Mouse (Mus musculus): ENCODE results near the gene Zfp185.

Zfp185 gene

DNA sequence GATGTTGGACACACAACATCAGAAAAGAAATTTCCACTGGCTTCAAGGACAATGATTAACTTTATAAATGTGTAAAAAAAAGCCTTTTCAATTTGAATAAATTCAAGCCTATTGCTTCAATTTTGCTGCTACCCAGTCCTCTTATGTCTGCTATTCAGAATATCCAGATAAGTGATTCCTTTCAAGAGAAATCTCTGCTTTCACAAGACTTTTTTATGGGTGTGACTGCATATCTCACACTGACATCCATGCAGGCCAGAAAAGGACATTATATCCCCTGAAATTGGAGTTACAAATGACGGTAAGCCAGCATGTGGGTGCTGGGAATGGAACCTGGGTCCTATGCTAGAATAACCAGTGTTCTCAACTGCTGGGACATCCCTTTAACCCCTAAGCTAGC is 74.4 kb downstream of the Zfp185 start:
- in situ Hi-C loops (cut with MseI, MboI): loop anchor here (25.0 kb wide), 1 partner anchor 176 kb away; the partner anchor contains the start of genes F8a (in 2 of the 2) and Xlr4c (in 2 of the 2)

GRCm38 (mm10) chrX:73062323-73062722 is 75.2 kb downstream of the Zfp185 start:
- in situ Hi-C loops (cut with MseI, MboI): loop anchor here (25.0 kb wide), 1 partner anchor 175 kb away; the partner anchor contains the start of genes F8a (in 2 of the 2) and Xlr4c (in 2 of the 2)

DNA sequence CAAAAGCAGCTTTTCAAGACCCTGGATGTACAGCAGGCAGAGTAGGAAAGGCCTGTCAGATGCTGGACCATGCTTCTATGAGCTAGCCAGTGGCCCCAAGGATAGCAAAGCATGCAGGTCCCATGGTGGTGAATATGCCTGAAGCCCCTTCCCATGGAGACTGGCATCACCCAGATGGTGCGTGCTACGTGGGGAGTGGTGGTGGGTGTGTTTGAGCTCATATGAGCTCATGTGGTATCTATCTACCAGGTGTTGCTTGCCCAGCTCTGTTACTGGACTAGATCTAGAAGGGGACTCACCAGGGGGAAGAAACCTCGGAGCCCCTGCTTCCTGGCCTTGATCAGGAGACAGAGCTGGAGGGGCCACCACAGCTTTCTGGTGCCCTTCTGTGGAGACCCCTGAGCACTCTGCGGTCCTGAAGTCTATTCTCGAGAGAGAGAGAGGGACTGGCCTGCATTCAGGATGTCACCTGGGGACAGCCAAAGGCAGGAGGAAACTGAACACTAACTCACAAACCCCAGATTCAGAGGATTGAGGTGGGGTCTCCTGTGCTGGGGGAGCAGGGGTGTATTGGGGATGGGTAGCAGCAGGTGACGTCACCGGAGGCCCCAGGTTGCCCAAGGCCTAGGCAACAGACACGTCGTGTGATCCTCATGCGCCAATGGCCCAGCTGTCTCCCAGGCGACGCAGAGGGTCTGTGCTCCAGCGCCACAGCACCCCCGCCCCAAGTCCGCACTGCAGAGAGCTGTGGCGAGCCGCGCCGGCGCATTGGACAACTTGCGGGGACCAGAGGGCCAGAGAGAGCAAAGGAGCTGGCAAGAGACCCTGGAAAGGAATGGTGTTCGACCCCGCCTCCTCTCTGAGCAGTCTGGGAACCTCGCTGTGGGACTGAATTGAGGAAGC is 76.6 kb downstream of the Zfp185 start:
- in situ Hi-C loops (cut with MseI, MboI): loop anchor here (25.0 kb wide), 1 partner anchor 174 kb away; the partner anchor contains the start of genes F8a (in 2 of the 2) and Xlr4c (in 2 of the 2)

DNA sequence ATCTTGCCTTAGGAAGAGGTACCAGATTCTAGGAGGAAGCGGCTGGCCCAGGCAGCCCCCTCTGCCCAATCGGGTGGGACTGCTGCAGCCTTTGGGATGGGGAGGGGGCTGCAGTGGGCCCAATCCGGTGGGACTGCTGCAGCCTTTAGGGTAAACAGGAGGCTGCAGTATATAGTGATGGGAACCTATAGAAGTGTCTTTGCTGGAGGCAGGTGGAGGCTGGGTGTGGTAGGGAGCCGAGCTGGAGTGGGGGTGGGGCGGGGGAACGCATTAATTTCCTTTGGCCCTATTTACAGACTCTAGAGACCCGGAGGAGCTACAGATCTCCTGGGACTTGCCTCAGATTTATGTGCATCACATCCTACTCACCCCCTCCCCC is 77.3 kb downstream of the Zfp185 start, which contains the start of gene Pnma3:
Pnma3 (plus strand) TSS at position 373 of the 379 bp plus-strand sequence.
- in situ Hi-C loops (cut with MseI, MboI): loop anchor here (25.0 kb wide), 1 partner anchor 173 kb away; the partner anchor contains the start of genes F8a (in 2 of the 2) and Xlr4c (in 2 of the 2)

GRCm38 (mm10) chrX:73066765-73067312 is 79.7 kb downstream of the Zfp185 start:
- in situ Hi-C loops (cut with MseI, MboI): loop anchor here (25.0 kb wide), 1 partner anchor 170 kb away; the partner anchor contains the start of genes F8a (in 2 of the 2) and Xlr4c (in 2 of the 2)

All from mouse trophoblast stem cell (cell line).